Mouse (Mus musculus): Measurements from ENCODE around the gene Ptprk.

Ptprk gene

DNA sequence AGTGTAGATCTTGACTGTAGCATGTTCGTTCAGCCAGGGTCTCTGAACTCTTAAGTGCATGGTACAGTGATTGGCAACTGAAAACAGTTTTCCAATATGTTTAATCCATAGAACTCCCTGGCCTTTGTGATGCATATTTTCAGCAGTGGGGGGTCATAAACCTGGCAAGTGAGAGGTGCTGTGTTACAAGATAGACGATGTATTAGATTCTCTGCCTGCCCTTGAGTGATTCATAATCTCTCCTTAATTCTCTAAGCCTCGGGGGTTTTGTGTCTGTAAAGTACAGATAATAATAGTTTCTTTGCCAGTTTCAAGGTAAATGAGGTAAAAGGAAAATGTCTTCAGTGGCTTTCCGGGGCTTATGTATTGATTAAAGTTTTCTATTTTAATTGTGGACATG is 475.9 kb downstream of the Ptprk start:
- TF ChIP-seq GATA4 (IDR thresholded peaks at IDR 0.05; ENCODE audit: insufficient replicate concordance, low read length) = no peak

DNA sequence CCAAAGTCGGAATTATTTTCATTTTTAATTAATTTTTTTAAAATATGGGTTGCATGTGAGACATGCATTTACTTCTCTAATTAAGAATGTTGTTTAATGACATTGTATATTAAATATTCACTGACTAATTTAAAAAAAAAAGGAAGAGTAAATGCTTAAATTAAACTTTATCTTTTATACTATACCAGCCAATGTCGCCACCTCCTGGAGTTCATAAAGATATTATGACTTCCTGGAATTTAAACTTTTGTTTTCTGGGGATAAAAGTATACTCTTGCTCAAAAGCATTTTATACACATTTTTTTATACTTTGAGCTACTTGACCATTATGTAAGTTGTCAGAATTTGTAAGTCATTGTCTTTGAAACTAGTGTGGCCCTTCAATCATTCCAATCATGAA is 477.4 kb downstream of the Ptprk start:
- TF ChIP-seq GATA4 (IDR thresholded peaks at IDR 0.05; ENCODE audit: insufficient replicate concordance, low read length) = no peak

DNA sequence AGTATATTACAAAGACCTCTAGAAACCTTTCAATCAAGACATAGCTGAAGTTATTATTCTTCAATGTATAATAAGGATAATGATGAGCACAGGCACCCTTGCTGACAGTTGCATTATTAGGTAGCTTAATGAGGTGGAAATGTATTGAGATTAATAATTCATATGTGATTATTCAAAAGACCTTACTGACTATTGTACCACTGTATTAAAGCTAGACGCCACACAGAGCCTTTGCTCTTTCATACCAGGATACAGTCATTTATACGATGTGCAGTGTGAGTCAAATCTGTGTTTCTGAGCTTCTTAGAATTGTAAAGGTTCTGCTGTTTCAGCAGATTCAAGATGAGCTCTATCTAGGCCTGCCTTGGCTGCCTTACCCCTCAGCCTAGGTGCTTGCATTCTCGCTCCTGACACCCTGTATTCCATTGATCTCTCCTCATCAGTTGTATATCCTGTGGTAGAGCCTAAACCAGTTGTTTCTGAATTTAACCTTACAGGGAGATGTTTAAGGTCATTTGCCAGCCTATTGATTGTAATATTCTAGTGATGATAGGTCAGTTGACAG is 489.6 kb downstream of the Ptprk start:
- no peak for TF ChIP-seq GATA4 (IDR thresholded peaks at IDR 0.05; ENCODE audit: insufficient replicate concordance, low read length)

GRCm38 (mm10) chr10:28566378-28566777 is 491.8 kb downstream of the Ptprk start:
- no peak for TF ChIP-seq GATA4 (IDR thresholded peaks at IDR 0.05; ENCODE audit: insufficient replicate concordance, low read length)

GRCm38 (mm10) chr10:28566828-28567227 is 492.2 kb downstream of the Ptprk start:
- no peak for TF ChIP-seq GATA4 (IDR thresholded peaks at IDR 0.05; ENCODE audit: insufficient replicate concordance, low read length)

GRCm38 (mm10) chr10:28567441-28567840 is 492.8 kb downstream of the Ptprk start:
- no peak for TF ChIP-seq GATA4 (IDR thresholded peaks at IDR 0.05; ENCODE audit: insufficient replicate concordance, low read length)

- no peak for TF ChIP-seq GATA4 (IDR thresholded peaks at IDR 0.05; ENCODE audit: insufficient replicate concordance, low read length)
Observed at GRCm38 (mm10) chr10:28568047-28568446, 493.4 kb downstream of the Ptprk start.

DNA sequence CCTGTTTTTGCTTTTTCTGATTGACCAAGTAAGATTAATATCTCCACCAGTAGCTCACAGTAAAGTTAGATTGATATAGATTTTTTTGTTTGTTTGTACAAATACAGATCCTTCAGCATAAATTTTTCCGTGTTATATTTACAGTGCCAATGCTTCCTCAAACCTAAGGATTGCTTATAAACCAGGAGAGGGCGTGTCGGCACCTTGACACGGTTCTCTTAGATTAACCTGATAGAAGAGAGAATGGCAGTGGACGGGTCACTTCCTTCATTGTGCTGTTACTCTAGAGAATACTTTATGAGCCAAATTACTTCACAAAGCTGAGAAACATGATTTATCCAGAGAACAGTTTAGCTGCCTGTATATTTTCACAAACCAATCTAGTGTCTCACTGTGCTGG is 505.0 kb downstream of the Ptprk start:
- no peak for TF ChIP-seq GATA4 (IDR thresholded peaks at IDR 0.05; ENCODE audit: insufficient replicate concordance, low read length)

- TF ChIP-seq GATA4 (IDR thresholded peaks at IDR 0.05; ENCODE audit: insufficient replicate concordance, low read length) = no peak
Observed at GRCm38 (mm10) chr10:28586565-28587138, 512.0 kb downstream of the Ptprk start.

- TF ChIP-seq GATA4 (IDR thresholded peaks at IDR 0.05; ENCODE audit: insufficient replicate concordance, low read length) = no peak
Observed at GRCm38 (mm10) chr10:28588401-28588800, 513.8 kb downstream of the Ptprk start.

DNA sequence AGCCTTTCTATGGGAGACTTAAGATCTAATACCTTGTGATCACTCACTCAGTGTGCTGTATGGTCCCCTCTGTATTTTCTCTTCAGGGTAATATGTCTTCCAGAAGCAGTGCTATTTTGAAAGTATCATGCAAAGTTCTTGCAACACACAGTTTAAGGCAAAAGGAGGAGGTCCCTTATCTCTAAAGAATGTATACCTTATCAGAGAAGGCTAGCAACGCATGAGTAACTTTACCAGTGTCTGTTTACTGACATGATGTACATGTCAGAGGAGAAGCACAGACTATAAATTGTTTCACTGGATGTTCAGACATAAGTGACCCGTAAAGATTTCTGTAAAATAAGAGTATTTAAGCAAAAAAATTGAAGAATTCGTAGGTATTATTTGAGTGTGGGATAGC is 516.2 kb downstream of the Ptprk start:
- no peak for TF ChIP-seq GATA4 (IDR thresholded peaks at IDR 0.05; ENCODE audit: insufficient replicate concordance, low read length)

DNA sequence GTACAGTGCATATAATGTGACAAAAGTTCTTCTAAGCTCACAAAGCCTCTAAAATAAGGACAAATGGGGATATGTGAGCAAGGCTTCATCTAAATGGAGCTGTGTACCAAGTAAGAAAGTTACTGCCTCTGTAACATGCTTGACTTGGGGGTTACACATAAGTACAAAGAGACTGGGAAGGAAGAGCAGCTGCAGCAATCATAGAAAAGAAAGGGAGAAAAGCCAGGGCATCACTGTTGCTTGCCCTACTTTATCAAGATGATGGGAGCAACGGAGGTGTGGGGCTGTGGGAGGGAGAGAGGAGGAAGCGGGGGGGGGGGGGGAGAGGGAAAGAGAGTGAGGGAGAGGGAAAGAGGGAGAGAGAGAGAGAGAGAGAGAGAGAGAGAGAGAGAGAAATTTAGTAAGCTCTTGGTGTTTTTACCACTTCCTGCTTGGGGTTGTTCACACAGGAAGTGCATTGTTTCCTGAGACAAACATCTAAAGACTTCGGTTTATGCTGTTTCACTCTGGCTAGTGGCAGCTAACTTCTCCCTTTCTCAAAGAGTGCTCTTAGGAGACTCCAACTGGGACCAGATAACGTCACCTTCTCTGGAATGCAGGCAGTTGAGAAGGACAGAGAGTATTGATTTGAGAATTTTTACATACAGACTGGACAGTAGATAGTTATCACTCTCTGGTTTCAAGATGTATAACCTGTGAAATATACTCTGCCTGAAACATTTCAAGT is 519.1 kb downstream of the Ptprk start:
- TF ChIP-seq GATA4 (IDR thresholded peaks at IDR 0.05; ENCODE audit: insufficient replicate concordance, low read length) = no peak

- no peak for TF ChIP-seq GATA4 (IDR thresholded peaks at IDR 0.05; ENCODE audit: insufficient replicate concordance, low read length)
Observed at GRCm38 (mm10) chr10:28596897-28597296, 522.3 kb downstream of the Ptprk start.

- TF ChIP-seq GATA4 (IDR thresholded peaks at IDR 0.05; ENCODE audit: insufficient replicate concordance, low read length) = no peak
Observed at GRCm38 (mm10) chr10:28609136-28609535, 534.5 kb downstream of the Ptprk start.

GRCm38 (mm10) chr10:28614396-28614795 is 539.8 kb downstream of the Ptprk start:
- no peak for TF ChIP-seq GATA4 (IDR thresholded peaks at IDR 0.05; ENCODE audit: insufficient replicate concordance, low read length)

- TF ChIP-seq GATA4 (IDR thresholded peaks at IDR 0.05; ENCODE audit: insufficient replicate concordance, low read length) = no peak
Observed at GRCm38 (mm10) chr10:28617203-28617602, 542.6 kb downstream of the Ptprk start.

Data from liver, adult (tissue).